Mouse (Mus musculus): ENCODE measurements at regions not wholly inside any gene's neighbourhood (a gene's known extent, or its start where the extent isn't known, plus 50 kb on each side); places are given as distances from the start of the nearest gene placed in this dataset.
A peak's percentile ranks its signal among the peaks of the same experiment; 100 is the strongest.

DNA sequence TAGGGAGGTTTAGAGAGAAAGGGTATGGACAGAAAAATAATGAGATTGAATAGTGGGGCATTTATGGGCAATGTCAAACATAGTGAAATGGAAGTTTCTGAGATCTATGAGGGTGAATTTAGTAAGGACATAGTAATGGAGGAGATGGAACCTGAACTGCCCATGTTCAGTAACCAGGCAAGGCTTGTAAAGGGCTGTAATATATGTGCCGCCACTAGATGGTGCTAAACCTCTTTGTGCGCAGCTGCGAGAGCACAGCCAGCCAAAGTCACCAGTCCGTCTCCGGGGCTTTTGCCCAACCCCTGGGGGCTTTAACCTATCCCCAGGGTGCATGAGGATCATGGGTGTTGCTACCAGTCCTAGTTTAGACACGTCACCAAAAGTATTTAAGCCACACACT lies 77.7 kb upstream of the Vmn2r25 start:
- DNase-seq, result peak; percentile 67

DNA sequence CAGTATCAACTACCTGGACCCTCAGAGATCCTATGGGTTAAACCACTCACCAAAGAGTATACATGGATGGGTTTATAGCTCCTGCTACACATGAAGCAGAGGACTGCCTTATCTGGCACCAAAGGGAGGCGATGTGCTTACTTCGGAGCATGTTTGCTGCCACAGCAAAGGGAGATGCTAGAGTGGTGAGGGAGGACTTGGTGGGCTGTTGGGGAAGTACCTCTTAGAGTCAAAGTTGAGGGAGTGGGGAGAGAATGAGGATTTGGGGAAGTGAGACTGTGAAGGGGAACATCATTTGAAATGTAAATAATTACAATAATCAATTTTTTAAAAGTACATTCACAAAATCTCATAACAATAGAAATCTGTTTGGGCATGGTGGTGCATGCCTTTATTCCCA lies 84.7 kb upstream of the Vmn2r25 start:
- DNase-seq, result no peak

DNA sequence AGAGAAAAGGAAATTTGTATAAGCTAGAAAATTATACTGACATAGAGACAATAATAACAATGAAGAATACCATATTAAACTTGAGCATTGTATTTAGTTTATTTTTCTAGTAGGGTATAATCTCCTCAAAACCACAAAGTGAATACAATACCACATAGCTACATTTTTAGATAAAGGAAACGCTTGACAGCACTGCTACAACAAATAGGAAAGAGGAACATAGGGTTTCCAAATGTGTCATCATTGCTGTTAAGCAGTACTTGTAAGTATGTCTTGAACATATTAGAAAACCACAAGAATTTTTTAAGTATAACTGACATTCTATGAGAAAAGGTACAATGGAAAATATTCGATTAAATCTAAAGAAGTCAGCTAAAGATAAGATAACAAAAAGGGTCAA lies 63.0 kb upstream of the Vmn2r26 start:
- DNase-seq, result no peak

DNA sequence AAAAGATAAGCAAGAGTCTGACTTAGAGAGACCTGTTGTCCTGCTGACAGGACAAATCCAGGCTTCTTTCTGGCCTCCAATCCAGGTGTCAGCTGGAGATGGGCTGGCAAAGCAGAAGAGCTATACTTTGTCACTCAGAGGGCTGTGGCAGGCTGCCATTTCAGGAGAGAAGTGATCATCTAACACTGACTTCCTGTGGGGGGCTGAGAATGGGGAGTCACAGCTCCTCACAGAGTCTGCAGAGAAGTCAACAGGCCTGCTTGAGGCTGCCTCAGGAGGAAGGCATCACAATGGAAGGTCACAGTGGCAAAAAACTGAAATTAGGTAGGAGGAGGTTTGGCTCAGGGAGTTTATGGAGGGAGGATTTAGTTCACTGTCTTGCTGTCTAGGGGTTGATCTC lies 53.2 kb upstream of the Vmn2r26 start:
- peak; percentile 12 for DNase-seq

Data from thymus, postnatal 4 days (tissue).